Mouse (Mus musculus) kidney, adult 2 months (tissue): ENCODE results near the gene Ttll9. TPM values are rescaled to one million over a fixed set of nuclear protein-coding genes. Genes with fewer than 3 reads are reported as not detected.

Experiments
- DNase-seq: peaks from one replicate; pipeline ENCODE4 v3.0.0; 2021
- H3K27ac ChIP-seq: fragments of 200-500 bp; 2 replicates; pipeline ENCODE4 v1.5.1; 2012; ENCODE audit warnings: low read depth, low read length, control low read depth, inconsistent platforms; ENCODE audit not compliant: insufficient read depth
- H3K27me3 ChIP-seq: fragments of 200-500 bp; replicated peaks from 2 replicates; pipeline ENCODE4 v1.6.1; 2012; ENCODE audit warnings: mild to moderate bottlenecking, moderate library complexity, low read length, inconsistent platforms; ENCODE audit not compliant: control insufficient read depth, insufficient read depth
- H3K36me3 ChIP-seq: fragments of 200-500 bp; 2 replicates; pipeline ENCODE4 v1.6.1; 2012; ENCODE audit warnings: mild to moderate bottlenecking, moderate library complexity, low read length, inconsistent platforms; ENCODE audit not compliant: control insufficient read depth, insufficient read depth
- H3K4me1 ChIP-seq: fragments of 200-500 bp; 2 replicates; pipeline ENCODE4 v1.6.1; 2011; ENCODE audit warnings: low read length; ENCODE audit not compliant: control insufficient read depth, insufficient read depth
- H3K4me3 ChIP-seq: fragments of 200-500 bp; 2 replicates; pipeline ENCODE4 v1.5.1; 2011; ENCODE audit warnings: mild to moderate bottlenecking, low read depth, low read length, control low read depth; ENCODE audit not compliant: insufficient read depth
- CTCF ChIP-seq: fragments of 200-500 bp; conservative IDR thresholded peaks from 2 replicates; pipeline ENCODE4 v1.5.1; 2011; ENCODE audit warnings: low read depth, mild to moderate bottlenecking, control low read depth, low read length, moderate library complexity, mixed read lengths; ENCODE audit not compliant: insufficient read depth, insufficient read length
- POLR2A ChIP-seq: fragments of 200-500 bp; IDR thresholded peaks from one replicate; pipeline ENCODE4 v1.6.1; 2011; ENCODE audit warnings: low read depth, low read length, control low read depth
- WGBS: fragments of 180-500 bp; shearing (Covaris S2); methylation state at CpG from one replicate; pipeline ENCODE4 v1.1.7; 2018; 5-methylcytosine and 5-hydroxymethylcytosine counted together
- polyA plus RNA-seq: library from polyadenylated mRNA; depleted of rRNA; stranded (reverse); fragments of >200 nt; gene quantifications from 2 replicates; pipeline ENCODE4 v1.2.3, GENCODE M21; 2012

Ttll9 gene
- polyA plus RNA-seq, 1 experiment, result 1.0 TPM

GRCm38 (mm10) chr2:152928988-152929370 lies 33.3 kb upstream of the Ttll9 start:
- H3K27ac ChIP-seq, result peak overlapping the region; percentile 8; the same call in 1 of the 2 replicates

DNA sequence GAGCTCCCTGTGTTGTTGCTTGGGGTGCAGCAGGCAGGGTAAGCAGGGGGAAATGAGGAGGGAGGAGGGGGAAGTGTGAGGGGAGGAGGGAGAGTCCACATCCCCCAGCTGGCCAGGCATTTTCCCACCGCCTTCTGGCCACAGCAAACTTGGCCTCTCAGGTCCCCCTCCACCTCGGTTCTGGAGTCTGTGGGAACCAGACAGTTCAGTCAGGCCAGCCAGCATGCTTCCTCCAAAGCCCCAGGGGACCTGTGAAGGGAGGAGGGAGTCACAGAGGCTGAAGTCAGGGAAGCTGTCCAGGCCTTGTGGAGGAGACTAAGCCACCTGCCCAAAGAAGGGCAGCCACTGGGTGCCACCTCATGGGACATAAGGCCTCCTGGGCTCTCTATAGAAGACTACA lies 32.0 kb upstream of the Ttll9 start:
- no peak overlapping the region; the same call in 1 of the 2 replicates for H3K4me3 ChIP-seq
- WGBS, result 34% methylated on average over 2 of the region's 2 CpGs
- 0 out of 2 replicates have a peak overlapping the region, but pooled peaks have one; percentile 26 for H3K27ac ChIP-seq

More at GRCm38 (mm10) chr2:152928988-152929370, 33.3 kb upstream of the Ttll9 start:
- DNase-seq, result no peak
- 59% methylated on average over 3 of the region's 3 CpGs for WGBS
- no peak overlapping the region for H3K4me3 ChIP-seq
- TF ChIP-seq POLR2A, result no peak
- H3K4me1 ChIP-seq, result 0 out of 2 replicates have a peak, but pooled peaks cover 5% of the 10 kb centered on the region
- no peaks in the 10 kb centered on the region for H3K36me3 ChIP-seq
- H3K27me3 ChIP-seq, result no peaks in the 10 kb centered on the region

DNA sequence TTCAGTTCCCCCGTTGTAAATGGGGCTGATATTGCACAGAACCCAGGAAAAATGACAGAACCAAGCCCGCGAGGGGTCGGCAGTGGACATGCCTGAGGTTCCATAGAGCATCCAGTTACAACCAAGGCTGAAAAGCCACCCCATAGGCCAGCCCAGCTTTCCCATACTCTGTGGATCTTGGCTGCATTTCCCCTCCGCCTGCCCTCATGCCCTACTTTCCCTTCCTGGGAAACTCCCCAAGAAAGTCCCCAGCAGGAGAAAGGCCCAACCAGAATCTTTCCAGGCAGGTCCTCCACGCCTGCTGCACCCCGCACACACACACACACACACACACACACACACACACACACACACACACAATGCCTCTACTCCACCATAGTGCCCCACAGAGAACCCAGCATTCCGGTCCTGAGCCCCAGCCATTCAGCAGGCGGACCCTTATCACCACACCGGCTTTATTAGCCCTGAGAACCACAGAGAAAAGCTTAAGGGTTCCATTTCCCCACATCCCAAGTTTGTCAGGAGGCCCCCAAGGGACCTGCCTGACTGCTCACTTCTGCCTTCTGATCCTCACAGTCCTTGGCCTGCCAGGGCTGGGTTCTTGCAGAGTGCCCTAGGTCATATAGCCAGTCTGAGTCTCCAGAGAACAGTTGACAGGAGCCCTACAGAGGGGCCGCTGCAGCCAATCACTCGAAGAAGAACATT lies 30.7 kb upstream of the Ttll9 start:
- no peaks in the 10 kb centered on the region for H3K36me3 ChIP-seq
- peak; percentile 38 for DNase-seq
- H3K4me3 ChIP-seq, result peak overlapping the region; percentile 47

More for the DNA sequence above, 32.0 kb upstream of the Ttll9 start:
- Histone ChIP-seq H3K36me3 (no peaks in the 10 kb centered on the region), H3K4me1 (0 out of 2 replicates have a peak, but pooled peaks cover 5% of the 10 kb centered on the region), H3K27me3 (no peaks in the 10 kb centered on the region)
- DNase-seq, result peak; percentile 72
- TF ChIP-seq CTCF, result no peak
- TF ChIP-seq POLR2A, result no peak

DNA sequence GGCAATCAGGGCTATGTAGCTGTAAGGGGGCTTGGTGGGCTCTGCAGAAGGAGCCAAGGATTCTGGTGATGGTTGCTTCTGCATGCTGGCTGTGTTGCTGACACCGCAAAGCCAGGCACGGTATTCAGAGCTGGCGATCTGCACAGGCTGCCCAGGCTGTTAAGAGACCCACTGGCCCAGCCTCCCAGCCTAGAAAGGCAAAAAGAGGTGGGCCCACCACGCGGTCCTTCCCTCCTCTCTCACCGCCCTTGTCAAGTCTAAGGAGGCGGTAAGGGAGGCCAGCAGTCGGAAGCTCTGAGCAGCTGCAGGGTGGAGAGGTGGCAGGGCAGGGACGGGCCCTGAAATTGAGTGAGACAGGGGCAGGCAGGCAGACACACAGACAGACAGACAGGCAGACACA lies 29.2 kb upstream of the Ttll9 start, which contains the start of gene Foxs1:
Gene Foxs1, minus strand, starts transcription at position 161 of the 400 bp plus-strand sequence.
- DNase-seq, result peak; percentile 70
- Histone ChIP-seq H3K27me3 (no peaks in the 10 kb centered on the region), H3K4me3 (peak within 1 kb of the TSS; percentile 47), H3K27ac (peak within 1 kb of the TSS; percentile 17; the same call in 1 of the 2 replicates), H3K36me3 (no peaks in the 10 kb centered on the region), H3K4me1 (no peaks in the 10 kb centered on the region)
- WGBS, result 29% methylated on average over 9 of the region's 9 CpGs
- TF ChIP-seq CTCF (no peak), POLR2A (no peak)

More for the DNA sequence above, 30.7 kb upstream of the Ttll9 start:
- H3K27me3 ChIP-seq, result no peaks in the 10 kb centered on the region
- 0 out of 2 replicates have a peak overlapping the region, but pooled peaks have one; percentile 17 for H3K27ac ChIP-seq
- H3K4me1 ChIP-seq, result 0 out of 2 replicates have a peak, but pooled peaks cover 5% of the 10 kb centered on the region
- 51% methylated on average over 12 of the region's 12 CpGs for WGBS
- TF ChIP-seq POLR2A, result no peak
- TF ChIP-seq CTCF, result no peak

DNA sequence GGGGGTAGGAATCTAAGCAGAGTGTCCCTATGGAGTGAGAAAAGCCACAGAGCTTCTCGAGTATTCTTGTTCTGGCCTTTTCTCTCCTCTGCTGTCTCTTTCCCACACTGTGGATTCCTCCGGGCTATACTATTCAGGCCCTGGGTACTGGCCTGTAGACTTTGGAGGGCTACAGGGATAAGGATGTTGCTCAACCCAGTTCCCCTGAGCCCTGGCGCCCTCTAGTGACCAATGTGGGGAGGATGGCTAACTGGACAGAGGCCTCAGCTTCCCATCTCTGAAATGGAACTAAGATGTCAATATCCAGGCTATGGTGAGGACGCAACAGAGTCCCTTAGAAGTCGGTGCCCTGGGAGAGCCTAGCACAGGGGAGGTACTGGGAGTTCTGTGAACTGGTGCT lies 28.7 kb upstream of the Ttll9 start:
- WGBS, result 41% methylated on average over 5 of the region's 5 CpGs
- H3K27ac ChIP-seq, result peak overlapping the region; percentile 12; the same call in 1 of the 2 replicates
- TF ChIP-seq CTCF (peak; percentile 74), POLR2A (no peak)
- H3K4me3 ChIP-seq, result no peak overlapping the region
- H3K4me1 ChIP-seq, result no peaks in the 10 kb centered on the region
- DNase-seq, result peak; percentile 64
- no peaks in the 10 kb centered on the region for H3K36me3 ChIP-seq
- H3K27me3 ChIP-seq, result no peaks in the 10 kb centered on the region

GRCm38 (mm10) chr2:152939846-152940245 lies 22.4 kb upstream of the Ttll9 start:
- no peaks in the 10 kb centered on the region for H3K4me1 ChIP-seq
- TF ChIP-seq CTCF, result peak; percentile 76
- TF ChIP-seq POLR2A, result no peak
- no peaks in the 10 kb centered on the region for H3K36me3 ChIP-seq
- 14% methylated on average over 4 of the region's 4 CpGs for WGBS
- DNase-seq, result peak; percentile 34
- H3K27ac ChIP-seq, result no peak overlapping the region
- H3K4me3 ChIP-seq, result no peak overlapping the region
- no peaks in the 10 kb centered on the region for H3K27me3 ChIP-seq

GRCm38 (mm10) chr2:152941106-152941505 lies 21.2 kb upstream of the Ttll9 start:
- Histone ChIP-seq H3K4me1 (no peaks in the 10 kb centered on the region), H3K4me3 (no peak overlapping the region), H3K27ac (no peak overlapping the region), H3K36me3 (no peaks in the 10 kb centered on the region), H3K27me3 (no peaks in the 10 kb centered on the region)
- WGBS, result 72% methylated on average over 6 of the region's 6 CpGs
- TF ChIP-seq CTCF (no peak), POLR2A (no peak)
- DNase-seq, result no peak
